Mouse (Mus musculus): ENCODE results near the gene Galnt16. TPM values are rescaled to one million over a fixed set of nuclear protein-coding genes. Genes with fewer than 3 reads are reported as not detected.

Gene Galnt16
- polyA plus RNA-seq, 1 experiment, result not detected

GRCm38 (mm10) chr12:80602432-80602831 is 84.4 kb downstream of the Galnt16 start:
- Histone ChIP-seq H3K36me3 (replicated peaks; ENCODE audit: low read length) (no peaks in the 10 kb centered on the region), H3K4me3 (replicated peaks) (no peak overlapping the region), H3K27me3 (replicated peaks) (peaks cover 53% of the 10 kb centered on the region), H3K4me1 (peaks cover 13% of the 10 kb centered on the region), H3K9me3 (no peaks in the 10 kb centered on the region)
- TF ChIP-seq GATA1 (IDR thresholded peaks at IDR 0.05; ENCODE audit: borderline replicate concordance, low read length), result no peak
- no peak for TF ChIP-seq FLI1 (IDR thresholded peaks at IDR 0.05; ENCODE audit: low read length)

GRCm38 (mm10) chr12:80603566-80603965 is 85.5 kb downstream of the Galnt16 start:
- Histone ChIP-seq H3K9me3 (no peaks in the 10 kb centered on the region), H3K4me1 (peaks cover 13% of the 10 kb centered on the region), H3K4me3 (replicated peaks) (no peak overlapping the region), H3K27me3 (replicated peaks) (peaks cover 48% of the 10 kb centered on the region), H3K36me3 (replicated peaks; ENCODE audit: low read length) (no peaks in the 10 kb centered on the region)
- TF ChIP-seq FLI1 (IDR thresholded peaks at IDR 0.05; ENCODE audit: low read length), result no peak
- TF ChIP-seq GATA1 (IDR thresholded peaks at IDR 0.05; ENCODE audit: borderline replicate concordance, low read length), result no peak

GRCm38 (mm10) chr12:80604218-80604617 is 86.1 kb downstream of the Galnt16 start:
- H3K9me3 ChIP-seq, result 0 out of 2 replicates have a peak, but pooled peaks cover 3% of the 10 kb centered on the region
- TF ChIP-seq FLI1 (IDR thresholded peaks at IDR 0.05; ENCODE audit: low read length) (no peak), GATA1 (IDR thresholded peaks at IDR 0.05; ENCODE audit: borderline replicate concordance, low read length) (no peak)
- no peaks in the 10 kb centered on the region for H3K36me3 ChIP-seq (replicated peaks; ENCODE audit: low read length)
- H3K4me1 ChIP-seq, result peaks cover 13% of the 10 kb centered on the region
- H3K4me3 ChIP-seq (replicated peaks), result no peak overlapping the region
- H3K27me3 ChIP-seq (replicated peaks), result peaks cover 44% of the 10 kb centered on the region

GRCm38 (mm10) chr12:80608576-80608975 is 90.5 kb downstream of the Galnt16 start:
- peaks cover 7% of the 10 kb centered on the region for H3K4me1 ChIP-seq
- H3K4me3 ChIP-seq (replicated peaks), result no peak overlapping the region
- H3K27me3 ChIP-seq (replicated peaks), result peaks cover 28% of the 10 kb centered on the region
- 0 out of 2 replicates have a peak, but pooled peaks cover 3% of the 10 kb centered on the region for H3K9me3 ChIP-seq
- TF ChIP-seq GATA1 (IDR thresholded peaks at IDR 0.05; ENCODE audit: borderline replicate concordance, low read length) (no peak), FLI1 (IDR thresholded peaks at IDR 0.05; ENCODE audit: low read length) (no peak)
- H3K36me3 ChIP-seq (replicated peaks; ENCODE audit: low read length), result no peaks in the 10 kb centered on the region

GRCm38 (mm10) chr12:80609928-80610327 is 91.9 kb downstream of the Galnt16 start:
- Histone ChIP-seq H3K4me3 (replicated peaks) (no peak overlapping the region), H3K36me3 (replicated peaks; ENCODE audit: low read length) (no peaks in the 10 kb centered on the region), H3K27me3 (replicated peaks) (peaks cover 25% of the 10 kb centered on the region), H3K9me3 (0 out of 2 replicates have a peak, but pooled peaks cover 3% of the 10 kb centered on the region), H3K4me1 (no peaks in the 10 kb centered on the region)
- TF ChIP-seq FLI1 (IDR thresholded peaks at IDR 0.05; ENCODE audit: low read length), result no peak
- TF ChIP-seq GATA1 (IDR thresholded peaks at IDR 0.05; ENCODE audit: borderline replicate concordance, low read length), result no peak

- Histone ChIP-seq H3K4me3 (replicated peaks) (no peak overlapping the region), H3K27me3 (replicated peaks) (peaks cover 27% of the 10 kb centered on the region), H3K9me3 (0 out of 2 replicates have a peak, but pooled peaks cover 3% of the 10 kb centered on the region), H3K4me1 (no peaks in the 10 kb centered on the region), H3K36me3 (replicated peaks; ENCODE audit: low read length) (no peaks in the 10 kb centered on the region)
- TF ChIP-seq FLI1 (IDR thresholded peaks at IDR 0.05; ENCODE audit: low read length) (no peak), GATA1 (IDR thresholded peaks at IDR 0.05; ENCODE audit: borderline replicate concordance, low read length) (no peak)
Observed at GRCm38 (mm10) chr12:80612113-80612791, 94.2 kb downstream of the Galnt16 start.

GRCm38 (mm10) chr12:80615371-80616257 is 97.5 kb downstream of the Galnt16 start:
- TF ChIP-seq FLI1 (IDR thresholded peaks at IDR 0.05; ENCODE audit: low read length) (no peak), GATA1 (IDR thresholded peaks at IDR 0.05; ENCODE audit: borderline replicate concordance, low read length) (no peak)
- Histone ChIP-seq H3K4me3 (replicated peaks) (no peak overlapping the region), H3K36me3 (replicated peaks; ENCODE audit: low read length) (no peaks in the 10 kb centered on the region), H3K4me1 (no peaks in the 10 kb centered on the region), H3K9me3 (no peaks in the 10 kb centered on the region), H3K27me3 (replicated peaks) (peaks cover 17% of the 10 kb centered on the region)

GRCm38 (mm10) chr12:80620501-80620900 is 102.4 kb downstream of the Galnt16 start:
- Histone ChIP-seq H3K36me3 (replicated peaks; ENCODE audit: low read length) (no peaks in the 10 kb centered on the region), H3K9me3 (no peaks in the 10 kb centered on the region), H3K4me3 (replicated peaks) (no peak overlapping the region), H3K27me3 (replicated peaks) (peaks cover 7% of the 10 kb centered on the region), H3K4me1 (no peaks in the 10 kb centered on the region)
- no peak for TF ChIP-seq FLI1 (IDR thresholded peaks at IDR 0.05; ENCODE audit: low read length)
- TF ChIP-seq GATA1 (IDR thresholded peaks at IDR 0.05; ENCODE audit: borderline replicate concordance, low read length), result no peak

- H3K4me3 ChIP-seq (replicated peaks), result no peak overlapping the region
- no peaks in the 10 kb centered on the region for H3K9me3 ChIP-seq
- TF ChIP-seq GATA1 (IDR thresholded peaks at IDR 0.05; ENCODE audit: borderline replicate concordance, low read length), result no peak
- no peak for TF ChIP-seq FLI1 (IDR thresholded peaks at IDR 0.05; ENCODE audit: low read length)
- H3K36me3 ChIP-seq (replicated peaks; ENCODE audit: low read length), result peaks cover 62% of the 10 kb centered on the region
- no peaks in the 10 kb centered on the region for H3K27me3 ChIP-seq (replicated peaks)
- H3K4me1 ChIP-seq, result no peaks in the 10 kb centered on the region
Observed at GRCm38 (mm10) chr12:80631790-80632189, 113.7 kb downstream of the Galnt16 start.
